Mouse (Mus musculus): ENCODE data around the gene Orai3.
A peak's percentile ranks its signal among the peaks of the same experiment; 100 is the strongest.
"Not testable (repeated sequence)": the region's sequence is repeated elsewhere in the genome, so short reads cannot be mapped to it uniquely, and the experiment has no call there.

Orai3 gene

DNA sequence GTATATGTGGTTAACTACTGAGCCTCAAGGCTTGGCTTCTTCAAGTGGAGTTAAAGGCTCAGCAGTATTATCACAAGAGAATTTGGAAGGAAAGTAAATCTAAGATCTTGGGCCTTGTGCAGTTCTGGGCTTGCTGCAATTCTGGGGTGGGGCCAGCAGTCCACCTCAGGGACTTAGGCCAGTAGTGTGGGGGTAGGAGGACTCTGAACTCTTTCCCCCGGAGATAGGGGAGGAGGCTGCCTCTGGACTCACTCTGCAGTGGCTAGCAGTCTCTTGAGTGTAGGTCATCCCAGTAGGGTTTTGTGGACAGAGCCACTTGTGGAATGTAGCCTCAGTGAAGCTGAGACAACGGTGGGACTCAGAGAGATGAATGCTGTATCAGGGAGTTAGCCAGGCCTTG is 3.9 kb upstream of the Orai3 start:
- DNase-seq, result no peak

DNA sequence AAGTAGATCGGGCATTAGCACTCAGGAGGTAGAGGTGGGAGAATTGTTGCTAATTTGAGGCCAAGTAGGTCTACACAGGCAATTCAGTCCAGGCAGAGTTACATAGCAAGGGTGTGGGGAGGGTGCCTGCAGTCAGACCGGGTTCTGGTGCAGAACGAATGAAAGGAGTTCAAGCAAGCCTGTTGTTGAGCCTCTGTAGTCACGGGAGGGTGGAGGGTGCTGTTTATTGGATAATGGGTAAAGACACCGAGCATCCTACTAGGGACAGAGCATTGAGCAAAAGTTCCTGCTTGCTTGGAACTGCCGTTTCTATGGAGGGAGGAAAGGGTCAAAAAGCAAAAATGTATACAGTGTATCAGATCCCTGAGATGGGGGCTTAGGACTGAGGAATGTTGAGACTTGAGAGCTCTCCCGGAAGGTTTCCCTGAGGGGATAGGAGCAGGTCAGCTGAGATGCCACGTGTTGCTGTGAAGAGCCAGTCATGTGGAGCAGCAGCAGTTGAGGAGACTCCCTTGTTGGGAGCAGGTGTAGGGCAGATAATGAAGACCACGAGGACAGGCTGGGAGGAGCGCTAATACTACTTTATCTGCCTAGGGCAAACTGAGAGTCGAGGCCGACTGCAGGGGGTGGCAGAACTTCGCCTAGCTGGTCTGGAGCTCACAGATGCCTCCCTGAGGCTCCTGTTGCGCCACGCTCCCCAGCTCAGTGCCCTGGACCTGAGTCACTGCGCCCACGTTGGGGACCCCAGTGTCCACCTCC is 2.6 kb upstream of the Orai3 start:
- no peak for DNase-seq

DNA sequence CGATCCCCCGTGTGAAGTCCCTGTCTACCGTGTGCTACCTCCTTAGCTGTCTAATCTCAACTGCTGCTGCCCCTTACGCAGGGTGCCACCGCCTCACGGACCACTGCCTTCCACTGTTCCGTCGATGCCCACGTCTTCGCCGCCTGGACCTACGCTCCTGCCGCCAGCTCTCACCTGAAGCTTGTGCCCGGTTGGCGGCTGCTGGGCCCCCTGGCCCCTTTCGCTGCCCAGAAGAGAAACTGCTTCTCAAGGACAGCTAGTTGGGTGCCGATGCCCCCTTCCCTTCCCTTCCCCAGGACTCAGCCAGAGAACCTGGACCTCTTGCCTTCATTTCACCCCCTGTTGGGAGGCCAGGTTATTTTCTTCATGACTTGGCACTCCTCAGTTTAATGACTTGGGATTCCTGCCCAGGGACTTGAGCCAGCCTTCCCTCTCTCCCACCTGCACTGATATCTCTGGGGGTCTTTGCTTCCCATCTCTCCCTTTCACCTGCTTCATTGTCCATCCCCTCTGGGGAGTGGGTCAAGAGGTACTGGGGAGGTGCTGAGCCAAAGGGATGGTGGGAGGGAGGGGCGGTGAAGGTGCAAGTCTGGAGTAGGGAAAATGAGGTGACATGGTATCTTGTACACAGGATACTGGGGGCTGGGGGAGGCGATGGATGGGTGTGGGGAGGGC is 1.8 kb upstream of the Orai3 start:
- no peak for DNase-seq

DNA sequence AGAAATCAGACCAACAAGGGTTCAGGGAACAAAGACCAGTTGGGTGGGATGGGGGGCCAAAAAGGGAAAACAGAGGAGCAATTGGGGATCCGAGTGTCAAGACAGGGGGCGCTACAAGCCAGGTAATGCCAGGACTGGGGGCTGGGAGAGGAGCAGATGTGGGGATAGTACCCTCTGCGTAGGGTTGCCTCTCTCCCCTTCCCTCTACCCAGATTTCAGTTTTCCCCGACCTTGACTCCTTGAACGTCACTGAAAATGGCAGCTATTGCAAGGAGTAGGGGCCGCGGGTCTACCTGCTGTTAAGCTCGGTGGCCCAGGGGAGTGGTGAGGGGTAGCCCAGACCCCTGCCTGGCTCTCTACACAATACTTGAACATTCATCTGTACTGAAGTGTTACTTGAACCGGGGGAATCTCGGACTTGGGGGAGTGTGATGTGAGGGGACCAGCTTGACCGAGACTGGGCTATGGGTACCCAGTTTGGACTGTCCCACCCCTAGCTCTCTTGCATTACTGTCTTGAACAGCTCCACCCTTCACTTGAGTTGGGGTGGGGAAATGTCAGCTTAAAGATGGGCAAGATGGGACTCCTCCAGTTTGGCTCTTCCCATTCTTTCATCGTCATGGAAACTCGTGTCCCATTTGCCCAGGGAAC is 1.1 kb upstream of the Orai3 start:
- no peak for DNase-seq

DNA sequence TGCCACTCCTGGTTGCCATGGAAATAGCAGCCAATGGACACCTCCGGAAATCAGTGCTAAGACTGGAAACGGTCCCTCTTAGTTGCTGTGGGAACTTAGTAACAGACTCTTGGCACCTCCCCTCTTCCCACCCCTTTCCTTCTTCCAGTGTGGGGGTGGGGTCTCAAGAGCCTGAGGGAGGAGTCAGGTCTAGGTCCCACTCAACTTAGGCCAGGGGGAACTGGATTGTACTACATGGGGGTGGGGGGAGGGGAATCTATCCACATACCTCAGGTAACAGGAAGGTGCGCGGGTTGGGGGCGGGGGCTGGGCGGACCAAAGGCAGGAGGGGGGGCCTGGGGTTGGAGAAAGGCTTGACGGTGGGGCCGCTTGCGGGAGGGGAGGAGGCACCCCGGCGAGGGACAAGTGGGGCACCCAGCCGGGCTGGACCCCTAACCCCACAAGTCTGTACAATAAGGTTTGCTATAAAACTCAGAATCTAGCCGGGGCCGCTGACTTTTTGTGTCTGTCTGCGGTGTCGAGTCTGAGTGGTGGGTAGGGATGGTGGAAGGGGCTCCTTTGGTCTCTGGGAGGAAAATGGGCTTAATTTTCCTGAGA is 520 bp upstream of the Orai3 start:
- peak; percentile 98 for DNase-seq

DNA sequence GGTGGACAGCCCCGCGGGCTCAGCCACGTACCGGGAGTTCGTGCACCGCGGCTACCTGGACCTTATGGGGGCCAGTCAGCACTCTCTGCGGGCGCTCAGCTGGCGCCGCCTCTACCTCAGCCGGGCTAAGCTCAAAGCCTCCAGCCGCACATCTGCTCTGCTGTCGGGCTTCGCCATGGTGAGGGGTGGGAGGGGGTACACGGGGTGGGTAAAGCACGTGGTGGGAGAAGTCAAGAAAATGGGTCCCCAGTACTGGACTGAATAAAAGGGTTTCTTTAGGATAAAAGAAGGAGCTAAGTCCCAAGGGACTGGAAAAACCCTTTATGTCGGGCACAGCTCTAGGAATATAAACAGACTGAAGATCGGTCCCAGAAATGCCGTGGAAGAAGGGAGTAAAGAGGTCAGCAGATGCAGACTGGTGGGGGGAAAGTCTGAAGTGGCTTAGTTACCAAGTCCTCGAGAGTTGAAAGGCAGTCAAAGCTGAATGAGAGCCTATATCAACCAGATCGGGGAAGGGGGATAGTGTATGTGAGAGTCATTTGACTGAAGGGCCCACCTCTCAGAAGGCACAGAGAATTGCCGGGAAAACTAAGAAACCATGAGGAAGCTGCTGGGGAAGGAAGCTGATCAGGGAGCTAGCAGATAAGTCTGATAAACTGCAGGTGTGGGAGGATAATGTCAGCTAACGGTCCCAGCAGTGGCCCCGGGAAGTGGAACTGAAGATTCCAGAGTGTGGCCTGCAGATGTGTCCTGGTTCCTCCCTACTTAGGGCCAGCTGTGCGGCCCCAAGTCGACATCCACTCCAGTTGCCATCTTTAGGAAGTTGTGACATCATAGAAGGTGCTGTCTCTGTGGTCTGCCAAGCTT is 657 bp downstream of the Orai3 start:
- DNase-seq, result no peak

DNA sequence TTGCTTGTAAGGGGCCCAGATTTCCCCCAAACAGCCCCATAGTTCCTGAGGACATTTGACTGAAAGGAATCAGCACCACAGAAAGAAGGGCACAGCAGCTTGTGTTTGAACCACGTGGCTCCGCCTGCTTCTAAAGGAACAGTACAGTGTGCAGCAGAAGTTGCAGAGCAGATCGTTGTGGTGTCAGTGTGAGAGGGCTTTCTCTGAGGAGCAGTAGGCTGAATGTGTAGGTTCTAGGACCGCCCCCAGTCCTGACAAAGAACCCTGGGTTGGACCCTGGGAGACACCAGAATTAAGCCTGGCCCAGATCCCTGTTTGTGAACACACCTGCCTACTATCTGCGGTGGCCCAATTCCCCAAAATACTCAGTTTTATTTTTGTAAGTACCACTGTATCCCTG is 1.6 kb downstream of the Orai3 start:
- DNase-seq, result peak; percentile 67

DNA sequence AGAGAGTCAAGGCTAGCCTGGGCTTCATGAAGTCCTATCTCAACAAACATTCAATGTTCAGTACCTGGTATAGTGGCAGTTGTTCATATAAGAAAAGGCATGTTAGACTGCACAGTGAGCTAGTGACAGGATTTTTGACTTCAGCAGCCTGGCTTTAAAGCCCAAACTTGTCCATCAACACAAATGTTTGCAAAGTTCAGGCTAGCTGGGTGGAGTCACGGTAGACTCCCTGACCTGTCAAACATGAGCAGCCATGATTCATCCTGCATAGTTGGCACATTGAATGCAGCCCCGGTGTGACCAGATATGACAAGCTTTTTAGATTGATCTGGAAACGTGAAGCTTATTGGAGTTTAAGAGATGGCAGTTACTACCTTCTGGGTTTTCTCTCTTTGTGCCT is 2.5 kb downstream of the Orai3 start:
- DNase-seq, result no peak

DNA sequence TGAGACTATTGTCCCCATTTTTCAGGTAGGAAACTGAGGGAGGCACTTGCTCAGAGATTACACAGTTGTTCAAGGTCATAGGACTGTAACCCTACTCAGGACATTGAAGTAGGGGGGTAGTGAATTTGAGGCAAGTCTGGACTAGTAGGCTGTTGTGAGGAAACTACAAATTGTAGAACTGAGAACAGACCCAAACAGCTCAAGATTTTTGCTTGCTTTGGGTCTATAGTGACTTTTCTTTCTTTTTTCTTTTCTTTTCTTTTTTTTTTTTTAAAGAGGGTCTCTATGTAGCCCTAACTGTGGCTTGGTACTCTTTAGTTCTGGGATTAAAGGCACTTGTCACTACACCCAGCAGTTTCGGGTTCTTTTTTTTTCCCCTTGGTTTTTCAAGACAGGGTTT is 2.9 kb downstream of the Orai3 start:
- DNase-seq, result no peak

DNA sequence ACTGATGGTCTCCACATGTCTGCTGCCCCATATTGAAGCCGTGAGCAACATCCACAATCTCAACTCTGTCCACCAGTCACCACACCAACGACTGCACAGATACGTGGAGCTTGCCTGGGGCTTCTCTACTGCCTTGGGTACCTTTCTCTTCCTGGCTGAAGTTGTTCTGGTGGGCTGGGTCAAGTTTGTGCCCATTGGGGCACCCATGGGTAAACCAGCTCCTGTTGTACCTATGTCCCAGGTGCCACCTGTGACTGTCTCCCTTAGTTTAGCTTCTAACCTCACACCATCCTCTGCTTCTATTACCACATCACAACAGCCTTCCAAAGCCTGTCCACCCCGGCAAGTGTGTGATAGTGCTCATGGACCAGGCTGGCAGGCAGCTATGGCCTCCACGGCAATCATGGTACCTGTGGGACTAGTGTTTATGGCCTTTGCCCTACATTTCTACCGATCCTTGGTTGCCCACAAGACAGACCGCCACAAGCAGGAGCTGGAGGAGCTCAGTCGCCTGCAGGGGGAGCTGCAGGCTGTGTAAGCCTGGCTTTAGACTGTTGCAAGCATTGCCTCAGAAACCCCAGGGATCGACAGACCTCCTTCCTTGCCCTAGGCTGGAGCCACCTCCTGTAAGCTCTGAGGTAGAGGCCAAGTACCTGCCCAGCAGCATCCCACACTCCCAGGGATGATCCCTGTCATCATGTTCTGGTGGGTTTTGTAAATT is 4.2 kb downstream of the Orai3 start:
- DNase-seq, result peak; percentile 58

DNA sequence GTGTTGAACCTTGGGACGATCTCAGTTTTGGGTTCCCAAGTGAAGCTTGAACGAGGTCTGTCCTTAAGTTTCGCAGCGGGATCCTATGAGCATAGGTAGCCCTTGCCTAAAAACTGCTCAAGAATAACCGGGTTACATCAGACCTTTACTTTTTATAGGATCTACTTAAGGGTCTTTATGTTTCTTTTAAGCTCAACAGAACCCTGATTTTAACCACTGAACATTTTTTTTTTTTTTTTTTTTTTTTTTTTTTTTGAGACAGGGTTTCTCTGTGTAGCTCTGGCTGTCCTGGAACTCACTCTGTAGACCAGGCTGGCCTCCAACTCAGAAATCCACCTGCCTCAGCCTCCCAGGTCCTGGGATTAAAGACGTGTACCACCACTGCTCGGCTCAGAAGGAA is 6.2 kb downstream of the Orai3 start:
- not testable (repeated sequence) for DNase-seq

DNA sequence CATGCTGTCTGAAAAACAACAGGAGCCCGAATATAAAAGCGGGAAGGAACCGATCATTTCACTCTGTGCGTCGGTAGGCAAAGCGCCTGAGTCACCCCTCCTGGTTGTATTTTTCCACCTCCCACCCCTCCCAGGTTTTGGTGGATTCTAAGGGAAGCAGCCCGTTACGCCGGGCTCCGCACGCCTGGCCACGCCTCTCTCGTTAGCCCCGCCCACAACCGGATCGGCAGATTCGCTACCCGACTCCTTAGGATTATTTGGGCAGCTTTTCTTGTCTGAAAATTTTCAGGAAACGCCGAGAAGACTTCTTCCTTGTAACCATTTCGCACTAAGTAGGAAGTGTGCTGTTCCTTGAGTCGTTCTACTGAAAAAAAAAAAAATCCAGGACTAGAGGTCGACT is 6.8 kb downstream of the Orai3 start, which contains the start of gene Setd1a:
TSS of gene Setd1a (plus strand) at position 245 of the 400 bp plus-strand sequence.
- DNase-seq, result peak; percentile 90

DNA sequence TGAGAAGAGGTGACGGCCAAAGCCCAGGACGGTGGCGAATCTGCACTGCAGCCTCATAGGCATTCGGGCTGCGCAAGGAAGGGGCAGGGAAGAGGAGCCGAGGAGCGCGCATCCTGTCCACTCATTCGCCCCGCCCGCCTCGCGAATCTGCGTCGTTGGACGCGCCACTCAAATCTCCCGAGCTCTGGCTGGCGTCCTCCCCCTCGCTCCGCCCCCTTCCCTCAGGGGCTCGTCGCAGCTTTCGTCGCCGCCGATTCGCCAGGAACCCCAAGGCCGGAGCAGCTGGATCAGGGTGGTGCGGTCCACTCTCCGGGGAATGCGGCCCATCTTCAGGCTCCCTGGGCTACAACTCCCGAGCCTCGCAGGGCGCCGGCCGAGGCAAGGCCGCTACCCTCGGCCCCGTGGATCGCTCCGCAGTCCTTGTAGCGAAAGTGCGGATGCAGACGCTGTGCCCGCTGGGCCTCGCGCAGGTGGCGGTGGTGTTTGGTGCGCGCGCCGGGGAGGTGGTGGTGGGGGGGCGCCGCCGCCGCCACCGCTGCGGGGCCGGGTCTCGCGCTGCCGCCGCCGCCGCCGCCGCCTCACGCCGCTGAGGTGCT is 7.4 kb downstream of the Orai3 start:
- DNase-seq, result peak; percentile 98

DNA sequence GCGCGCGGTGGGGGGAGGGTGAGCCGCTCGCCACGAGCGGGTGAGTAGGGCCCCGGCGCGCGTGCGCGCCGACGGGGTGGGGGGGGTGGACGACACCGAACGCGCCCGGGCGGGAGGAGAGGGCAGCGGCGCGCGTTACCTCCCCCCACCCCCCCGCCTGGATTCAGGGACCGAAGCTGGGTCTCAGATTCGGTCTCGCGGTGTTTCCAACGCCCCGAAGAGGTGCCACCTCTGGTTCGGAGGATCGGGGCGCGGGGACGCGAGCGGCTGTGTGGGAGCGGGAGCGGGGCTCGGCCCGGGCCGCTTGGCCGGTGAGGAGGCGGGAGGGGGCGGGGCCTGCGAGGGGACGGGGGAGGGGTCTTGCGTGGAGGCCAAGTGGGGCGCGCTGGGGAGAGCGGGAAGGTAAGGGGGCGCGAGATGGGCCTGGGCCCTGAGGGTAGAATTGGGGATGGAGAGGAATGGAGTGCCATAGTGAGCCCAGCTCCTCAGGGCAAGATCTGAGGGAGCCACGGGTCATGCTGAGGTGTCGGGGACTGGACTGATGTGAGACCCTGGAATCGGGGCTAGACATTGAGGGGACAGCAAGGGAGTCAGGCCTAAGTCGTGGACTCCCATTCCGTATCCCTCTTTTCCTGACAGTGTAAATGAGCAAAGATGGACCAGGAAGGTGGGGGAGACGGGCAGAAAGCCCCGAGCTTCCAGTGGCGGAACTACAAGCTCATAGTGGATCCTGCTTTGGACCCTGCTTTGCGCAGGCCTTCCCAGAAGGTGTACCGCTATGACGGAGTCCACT is 8.1 kb downstream of the Orai3 start:
- DNase-seq, result no peak

DNA sequence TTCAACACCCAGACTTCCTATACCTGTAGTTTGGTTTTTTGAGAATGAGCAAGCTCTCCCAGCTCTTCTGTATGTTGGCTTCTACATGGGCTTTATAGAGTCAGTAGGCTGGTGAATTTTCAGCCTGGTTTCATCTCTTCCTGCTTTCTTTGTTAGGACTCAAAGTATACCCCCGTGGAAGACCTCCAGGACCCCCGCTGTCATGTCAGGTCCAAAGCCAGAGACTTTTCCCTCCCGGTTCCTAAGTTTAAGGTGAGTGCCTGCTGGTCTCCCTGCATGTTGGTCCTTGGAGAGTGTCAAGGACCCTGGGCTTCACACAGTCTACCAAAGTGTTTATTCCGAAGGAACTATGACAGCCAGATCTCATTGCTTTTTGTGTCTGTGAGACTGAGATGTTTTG is 8.7 kb downstream of the Orai3 start:
- no peak for DNase-seq

DNA sequence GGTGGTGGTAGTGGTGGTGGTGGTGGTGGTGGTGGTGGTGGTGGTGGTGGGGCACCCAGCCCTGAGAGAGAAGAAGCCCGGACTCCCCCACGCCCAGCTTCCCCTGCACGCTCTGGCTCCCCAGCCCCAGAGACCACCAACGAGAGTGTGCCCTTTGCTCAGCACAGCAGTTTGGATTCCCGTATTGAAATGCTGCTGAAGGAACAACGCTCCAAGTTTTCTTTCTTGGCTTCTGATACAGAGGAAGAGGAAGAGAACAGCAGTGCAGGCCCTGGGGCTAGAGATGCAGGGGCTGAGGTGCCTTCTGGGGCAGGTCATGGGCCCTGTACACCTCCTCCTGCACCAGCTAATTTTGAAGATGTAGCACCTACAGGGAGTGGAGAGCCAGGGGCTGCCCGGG is 15.7 kb downstream of the Orai3 start, which contains the start of gene Gm49388:
TSS of gene Gm49388 (plus strand) at position 301 of the 400 bp plus-strand sequence.
- no peak for DNase-seq

DNA sequence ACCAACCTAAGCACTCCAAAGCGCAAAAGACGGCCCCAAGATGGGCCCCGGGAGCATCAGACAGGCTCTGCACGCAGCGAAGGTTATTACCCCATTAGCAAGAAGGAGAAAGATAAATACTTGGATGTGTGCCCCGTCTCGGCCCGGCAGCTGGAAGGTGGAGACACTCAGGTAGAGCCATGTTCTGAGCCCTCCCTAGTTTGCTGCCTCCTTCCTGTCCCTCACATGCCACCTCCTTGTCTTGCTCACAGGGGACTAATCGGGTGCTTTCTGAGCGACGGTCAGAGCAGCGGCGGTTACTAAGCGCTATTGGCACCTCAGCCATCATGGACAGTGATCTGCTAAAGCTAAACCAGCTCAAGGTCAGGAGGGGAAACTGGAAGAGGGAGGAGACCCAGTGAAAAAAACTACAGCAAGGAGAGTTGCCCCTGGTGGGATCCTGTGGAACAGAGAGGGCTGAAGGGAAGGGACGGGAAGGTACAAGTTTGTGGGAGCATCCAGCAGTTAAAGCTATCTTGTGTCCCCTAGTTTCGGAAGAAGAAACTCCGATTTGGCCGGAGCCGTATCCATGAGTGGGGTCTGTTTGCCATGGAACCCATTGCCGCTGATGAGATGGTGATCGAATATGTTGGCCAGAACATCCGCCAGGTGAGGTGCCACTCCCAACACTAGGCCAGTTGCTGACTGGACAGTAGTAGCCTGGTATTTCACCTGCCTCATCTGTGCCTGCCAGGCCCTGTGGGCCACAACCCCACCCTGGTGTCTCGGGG is 27.6 kb downstream of the Orai3 start:
- no peak for DNase-seq

DNA sequence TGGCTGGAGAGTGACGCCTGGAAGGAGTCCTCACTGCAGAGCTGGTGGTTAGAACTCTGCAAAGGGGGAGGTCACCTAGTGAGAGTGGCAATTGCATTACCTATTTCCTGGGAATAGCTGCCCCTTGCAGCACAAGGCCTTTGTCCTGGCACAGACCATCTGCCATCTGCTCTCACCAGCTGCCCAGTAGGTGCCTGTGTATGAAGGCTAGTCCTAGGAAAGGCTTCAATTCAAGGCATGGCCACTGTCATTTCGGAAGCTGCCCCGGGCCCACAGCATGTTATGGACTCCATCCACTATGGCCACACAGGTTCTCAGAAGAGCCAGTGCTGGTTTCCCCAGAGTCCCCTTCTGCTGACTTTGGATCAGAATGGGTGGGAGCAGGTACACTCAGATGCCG is 29.0 kb downstream of the Orai3 start:
- no peak for DNase-seq

DNA sequence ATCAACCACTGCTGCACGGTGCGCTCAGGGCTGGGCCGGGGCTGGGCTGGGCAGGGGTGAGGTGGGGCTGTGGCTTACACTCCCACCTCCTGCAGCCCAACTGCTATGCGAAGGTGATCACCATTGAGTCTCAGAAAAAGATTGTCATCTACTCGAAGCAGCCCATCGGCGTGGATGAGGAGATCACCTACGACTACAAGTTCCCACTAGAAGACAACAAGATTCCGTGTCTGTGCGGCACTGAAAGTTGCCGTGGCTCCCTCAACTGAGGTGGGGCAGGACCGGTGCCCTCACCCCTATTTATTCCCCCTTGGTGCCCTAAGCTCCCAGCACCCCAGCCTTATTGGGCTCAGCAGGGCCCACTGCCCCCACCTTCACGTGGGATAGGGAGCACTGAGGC is 29.6 kb downstream of the Orai3 start:
- no peak for DNase-seq

DNA sequence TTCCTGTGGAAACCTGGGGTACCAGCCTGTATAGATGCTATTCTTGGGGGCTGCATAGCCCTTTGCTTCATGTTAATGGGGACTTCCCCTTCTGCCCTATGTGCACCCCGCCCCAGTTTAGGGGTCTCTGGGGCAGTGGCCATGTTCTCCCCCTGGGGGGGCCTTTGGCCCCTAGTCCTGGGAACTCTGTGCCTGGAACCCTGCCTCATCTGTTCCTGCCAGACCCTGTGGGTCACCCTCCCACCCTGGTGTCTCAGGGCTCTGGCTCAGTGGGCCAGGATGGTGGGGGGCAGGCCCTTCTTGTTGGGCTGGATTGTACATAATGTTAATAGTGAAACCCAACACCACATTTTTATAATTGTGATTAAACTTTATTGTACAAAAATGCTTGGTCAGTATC is 30.1 kb downstream of the Orai3 start:
- DNase-seq, result no peak

Data from right cerebral cortex, adult 18-20 months (tissue).